In the genomic region with DNA sequence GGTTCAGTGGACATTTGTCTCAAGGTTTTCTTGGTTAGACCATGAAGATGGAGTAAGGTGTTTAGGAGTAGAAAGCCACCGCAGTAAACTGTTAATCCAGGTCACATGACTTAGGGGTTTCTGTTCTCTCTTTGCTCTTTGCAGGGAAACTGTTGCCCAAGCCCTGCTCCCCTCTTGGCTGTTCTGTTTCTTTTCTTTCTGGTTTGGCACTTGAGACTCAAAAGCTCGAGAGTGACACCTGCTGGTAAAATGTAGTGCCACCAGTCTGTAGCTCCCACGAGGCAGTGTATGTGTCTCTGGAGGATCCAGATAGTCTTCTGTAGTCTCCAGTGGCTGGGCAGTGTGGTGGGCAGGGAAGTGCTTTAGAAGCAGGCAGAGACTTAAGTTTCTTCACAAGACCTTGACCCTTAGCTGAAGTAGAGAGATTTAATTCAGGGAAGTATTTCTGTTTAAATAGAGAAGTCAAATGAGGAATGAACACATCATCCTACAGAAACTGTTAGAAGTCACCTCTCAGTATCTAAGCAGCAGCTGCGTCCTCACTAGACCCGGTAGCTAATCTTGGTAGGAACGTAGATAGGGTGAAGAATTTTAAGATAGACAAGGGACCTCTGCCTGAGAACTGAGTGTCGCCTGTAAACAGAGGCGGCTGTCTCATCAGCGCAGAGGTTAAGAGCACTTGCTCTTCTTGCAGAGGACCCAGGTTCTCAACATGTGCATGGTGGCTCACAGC, we compare ENCODE assay signal across 8 mouse cellular contexts. TPM values are rescaled to one million over a fixed set of nuclear protein-coding genes. Genes with fewer than 3 reads are reported as not detected.
DNase-seq lines count a peak whose midpoint lies in the region; ATAC-seq lines count a peak whose summit lies in the region.

No protein-coding gene starts in this region.

- no peak overlapping the region for H3K4me3 ChIP-seq in hindbrain, embryonic 11.5 days (ENCODE audit: low read depth, low read length)

- peak; percentile 66 for ATAC-seq in hindbrain, embryonic 11.5 days (ENCODE audit: low FRiP score)

- H3K4me2 ChIP-seq in hindbrain, embryonic 11.5 days (replicated peaks; ENCODE audit: low read depth, low read length) = no peak overlapping the region

- H3K27me3 ChIP-seq in hindbrain, embryonic 11.5 days (ENCODE audit: control insufficient read depth, insufficient read depth, low read length) = no peaks in the 10 kb centered on the region

- H3K4me1 ChIP-seq in hindbrain, embryonic 11.5 days (replicated peaks; ENCODE audit: control insufficient read depth, insufficient read depth, low read length) = no peaks in the 10 kb centered on the region

- H3K36me3 ChIP-seq in hindbrain, embryonic 11.5 days (ENCODE audit: control insufficient read depth, insufficient read depth, low read length) = no peaks in the 10 kb centered on the region

- H3K9ac ChIP-seq in hindbrain, embryonic 11.5 days (ENCODE audit: low read depth, low read length) = no peak overlapping the region

- H3K9me3 ChIP-seq in hindbrain, embryonic 11.5 days (ENCODE audit: control insufficient read depth, low read length) = no peaks in the 10 kb centered on the region

- DNase-seq in Muller cell, postnatal 12 days (ENCODE audit: inconsistent ontology term) = peak; percentile 71
- DNase-seq in cerebellum, adult 9-10 months = peak; percentile 91
- peak; percentile 63 to 96 for DNase-seq in frontal cortex, adult 2 months (ENCODE audit: extremely low spot score in 1 of 2, low spot score in 1 of 2)
- peak; percentile 88 for DNase-seq in hindbrain, embryonic 11.5 days (ENCODE audit: low spot score)
- DNase-seq in layer of hippocampus, adult 9-11 months = peak; percentile 88
- DNase-seq in lung, postnatal 10 days = peak; percentile 87
- peak; percentile 85 for DNase-seq in retina, postnatal 1 day
- DNase-seq in thymus, postnatal 4 days = peak; percentile 85

- no peak overlapping the region for H3K27ac ChIP-seq in hindbrain, embryonic 11.5 days (ENCODE audit: low read depth, low read length)

- 59% methylated on average over 9 of the region's 9 CpGs for WGBS in hindbrain, embryonic 11.5 days

RNA-seq across cellular contexts. Expression of a gene that starts 43.8 kb away (rescaled TPM):
- polyA plus RNA-seq in frontal cortex, adult 2 months (2012; rRNA removed) = not detected in 2 replicates
- 0.11 TPM in 1 of 2 replicates, not detected in the other for polyA plus RNA-seq in hindbrain, embryonic 11.5 days (2014; fragmentation: Nextera tagmentation; extraction: Ambion mirVana)
